Mouse (Mus musculus) ZHBTc4 (cell line): ENCODE measurements around the gene Gm21454.
"Not testable (repeated sequence)": the region's sequence is repeated elsewhere in the genome, so short reads cannot be mapped to it uniquely, and the experiment has no call there.

Experiments
- DNase-seq: peaks from one replicate; pipeline ENCODE4 v3.0.0-alpha.2; 2011; ENCODE audit warnings: low read depth, low spot score

The Gm21454 gene

DNA sequence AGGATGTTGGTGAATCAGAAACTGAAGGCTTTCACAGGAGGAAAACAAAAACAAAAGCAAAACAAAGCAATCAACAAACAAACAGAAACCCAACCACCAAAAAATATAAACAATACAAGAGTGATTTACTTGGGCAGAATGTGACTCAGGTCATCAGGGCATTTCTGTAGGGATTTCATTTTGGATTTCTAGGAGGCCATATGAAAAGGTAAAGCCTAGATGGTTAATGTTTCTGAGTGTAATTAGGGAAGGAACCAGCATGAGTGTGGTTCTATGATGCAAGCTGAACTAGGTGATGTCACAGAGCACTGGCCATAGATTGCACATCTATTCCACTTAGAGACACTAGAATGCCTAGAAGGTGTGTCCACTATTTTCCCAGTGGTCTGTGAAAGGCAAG is at the start of gene Gm21454, which contains the start of gene Gm21440:
Gene Gm21454 (plus strand): TSS at position 352 of the 400 bp plus-strand sequence.
Gene Gm21440 (plus strand): TSS at position 301 of the 400 bp plus-strand sequence.
- not testable (repeated sequence) for DNase-seq

GRCm38 (mm10) chrY:13223828-13224227 is 28.4 kb upstream of the Gm21454 start, which contains the start of gene Gm21828:
Gene Gm21828 (minus strand): TSS chrY:13223928.
- DNase-seq = not testable (repeated sequence)

DNA sequence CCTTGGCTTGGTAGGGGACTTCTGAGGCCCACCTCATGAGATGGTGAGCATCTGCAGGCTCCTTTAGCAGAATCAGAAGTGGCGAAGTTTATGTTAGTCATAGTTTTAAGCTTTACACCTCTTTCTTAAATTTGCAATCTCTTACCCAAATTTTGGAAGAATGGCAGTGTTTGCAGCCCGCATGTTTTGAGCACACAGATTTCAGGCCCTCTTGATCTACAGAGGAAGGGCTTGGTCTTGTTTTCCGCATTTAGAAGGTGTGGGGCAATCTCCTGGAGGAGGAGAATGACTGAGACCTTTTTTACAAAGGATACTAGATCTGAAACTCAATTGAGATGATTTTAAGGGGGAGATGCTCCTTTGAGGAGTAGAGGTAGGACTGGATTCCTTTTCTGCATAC is 96.7 kb downstream of the Gm21454 start, which contains the start of gene Gm21725:
Gene Gm21725 (minus strand): TSS at position 101 of the 400 bp plus-strand sequence.
- not testable (repeated sequence) for DNase-seq
